Mouse (Mus musculus) cerebellum, postnatal 4 days (tissue): ENCODE results near the gene Chst3.
A peak's percentile ranks its signal among the peaks of the same experiment; 100 is the strongest.
"Not testable (repeated sequence)": the region's sequence is repeated elsewhere in the genome, so short reads cannot be mapped to it uniquely, and the experiment has no call there.

ENCODE experiments used
- DNase-seq, 2 experiments: peaks; one replicate each; pipeline ENCODE4 v3.0.0; 2022; ENCODE audit warnings: low spot score in 2 of 2, mixed read lengths in 1 of 2

Gene Chst3

GRCm38 (mm10) chr10:60218591-60219499, at the start of gene Chst3:
TSS of gene Chst3 (minus strand) at chr10:60219260.
- peak in 1 of 2 experiments; percentile 38 for DNase-seq

- no peak for DNase-seq
Observed at GRCm38 (mm10) chr10:60268738-60269137, 49.7 kb upstream of the Chst3 start.

GRCm38 (mm10) chr10:60266842-60267401, 47.9 kb upstream of the Chst3 start:
- no peak for DNase-seq

- no peak for DNase-seq
Observed at GRCm38 (mm10) chr10:60265252-60265651, 46.2 kb upstream of the Chst3 start.

- no peak for DNase-seq
Observed at GRCm38 (mm10) chr10:60263351-60263750, 44.3 kb upstream of the Chst3 start.

- DNase-seq = peak; percentile 70 to 82
Observed at GRCm38 (mm10) chr10:60262386-60262785, 43.3 kb upstream of the Chst3 start.

- DNase-seq = no peak
Observed at GRCm38 (mm10) chr10:60261530-60261929, 42.5 kb upstream of the Chst3 start.

- DNase-seq = no peak
Observed at GRCm38 (mm10) chr10:60260557-60261294, 41.7 kb upstream of the Chst3 start.

- no peak for DNase-seq
Observed at GRCm38 (mm10) chr10:60257261-60257825, 38.3 kb upstream of the Chst3 start.

- no peak for DNase-seq
Observed at GRCm38 (mm10) chr10:60256088-60256487, 37.0 kb upstream of the Chst3 start.

GRCm38 (mm10) chr10:60252606-60253005, 33.5 kb upstream of the Chst3 start:
- no peak for DNase-seq

GRCm38 (mm10) chr10:60252187-60252586, 33.1 kb upstream of the Chst3 start:
- no peak for DNase-seq

GRCm38 (mm10) chr10:60250426-60250965, 31.4 kb upstream of the Chst3 start:
- no peak for DNase-seq

GRCm38 (mm10) chr10:60248345-60248744, 29.3 kb upstream of the Chst3 start:
- not testable (repeated sequence) for DNase-seq

- DNase-seq = peak in 1 of 2 experiments; percentile 63
Observed at GRCm38 (mm10) chr10:60246519-60246918, 27.5 kb upstream of the Chst3 start.

- DNase-seq = no peak
Observed at GRCm38 (mm10) chr10:60245635-60246034, 26.6 kb upstream of the Chst3 start.

- DNase-seq = peak; percentile 89 to 93
Observed at GRCm38 (mm10) chr10:60245041-60245440, 26.0 kb upstream of the Chst3 start.

- DNase-seq = no peak
Observed at GRCm38 (mm10) chr10:60243941-60244340, 24.9 kb upstream of the Chst3 start.

- no peak for DNase-seq
Observed at GRCm38 (mm10) chr10:60240416-60240815, 21.4 kb upstream of the Chst3 start.

GRCm38 (mm10) chr10:60237475-60238154, 18.6 kb upstream of the Chst3 start:
- peak in 1 of 2 experiments; percentile 62 for DNase-seq

- not testable (repeated sequence) for DNase-seq
Observed at GRCm38 (mm10) chr10:60235876-60236275, 16.8 kb upstream of the Chst3 start.
